Mouse (Mus musculus) lung, embryonic 14.5 days (tissue): ENCODE measurements at regions not wholly inside any gene's neighbourhood (a gene's known extent, or its start where the extent isn't known, plus 50 kb on each side); places are given as distances from the start of the nearest gene placed in this dataset.

ENCODE experiments used
- ATAC-seq: fragments of 200-750 bp; cut with Nextera tagmentation; 2 replicates; pipeline ENCODE4 v1.8.0; 2017; ENCODE audit warnings: mild to moderate bottlenecking, moderate TSS enrichment, moderate library complexity; ENCODE audit not compliant: insufficient read depth
- DNase-seq: peaks from one replicate; pipeline ENCODE4 v3.0.0-alpha.2; 2015
- H3K27ac ChIP-seq: fragments of 300-500 bp; sonication (generic); 2 replicates; pipeline ENCODE4 v1.5.1; 2014; ENCODE audit warnings: low read depth, mild to moderate bottlenecking, moderate library complexity
- H3K27me3 ChIP-seq: fragments of 300-500 bp; sonication (generic); 2 replicates; pipeline ENCODE4 v1.6.1; 2014; ENCODE audit warnings: low read length, control low read depth; ENCODE audit not compliant: insufficient read depth
- H3K36me3 ChIP-seq: fragments of 300-500 bp; sonication (generic); 2 replicates; pipeline ENCODE4 v1.6.1; 2014; ENCODE audit warnings: control low read depth; ENCODE audit not compliant: insufficient read depth
- H3K4me1 ChIP-seq: fragments of 300-500 bp; sonication (generic); 2 replicates; pipeline ENCODE4 v1.6.1; 2014; ENCODE audit warnings: antibody characterized with exemption, control low read depth; ENCODE audit not compliant: insufficient read depth
- H3K4me2 ChIP-seq: fragments of 300-500 bp; sonication (generic); 2 replicates; pipeline ENCODE4 v1.6.1; 2014; ENCODE audit warnings: mild to moderate bottlenecking
- H3K4me3 ChIP-seq: fragments of 300-500 bp; sonication (generic); 2 replicates; pipeline ENCODE4 v1.5.1; 2014; ENCODE audit warnings: low read depth, low read length
- H3K9ac ChIP-seq: fragments of 300-500 bp; sonication (generic); 2 replicates; pipeline ENCODE4 v1.6.1; 2014
- H3K9me3 ChIP-seq: fragments of 300-500 bp; sonication (generic); 2 replicates; pipeline ENCODE4 v1.6.1; 2016; ENCODE audit warnings: low read depth, low read length, control low read depth
- CTCF ChIP-seq: IDR thresholded peaks from 2 replicates; pipeline ENCODE4 v1.5.1; 2016; ENCODE audit warnings: antibody characterized with exemption, low read depth
- WGBS: fragments of 180-500 bp; shearing (Covaris S2); extraction: QIAGEN DNeasy Blood & Tissue Kit; methylation state at CpG from one replicate; pipeline ENCODE4 v1.1.7; 2014; 5-methylcytosine and 5-hydroxymethylcytosine counted together

DNA sequence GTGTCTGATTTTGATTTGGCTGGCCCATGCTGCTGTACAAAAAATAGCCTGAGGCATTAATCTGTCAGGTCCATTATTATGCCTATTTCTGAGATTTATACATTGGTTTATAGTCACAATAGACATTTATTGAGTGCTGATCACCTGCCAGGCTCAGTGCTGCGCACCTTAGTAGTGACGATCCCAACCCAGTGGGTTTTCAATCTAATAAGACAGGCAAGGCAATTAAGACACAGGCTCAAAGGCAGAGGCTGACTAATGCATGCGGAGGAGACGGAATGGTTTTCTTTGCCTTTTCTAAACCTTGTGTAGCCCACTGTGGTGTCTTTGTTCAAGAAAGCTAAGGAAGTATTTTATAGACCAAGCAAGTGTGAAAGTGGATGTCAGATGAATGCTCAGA is 334.0 kb upstream of the Defb41 start:
- no peak for TF ChIP-seq CTCF
- no peaks in the 10 kb centered on the region for H3K27me3 ChIP-seq
- ATAC-seq (no peak), DNase-seq (no peak)
- H3K36me3 ChIP-seq: no peaks in the 10 kb centered on the region
- no peak overlapping the region for H3K9ac ChIP-seq
- H3K4me2 ChIP-seq: no peak overlapping the region
- no peak overlapping the region for H3K4me3 ChIP-seq
- H3K4me1 ChIP-seq: no peaks in the 10 kb centered on the region
- H3K27ac ChIP-seq: no peak overlapping the region
- no peaks in the 10 kb centered on the region for H3K9me3 ChIP-seq
- 83% methylated on average over 4 of the region's 4 CpGs for WGBS

DNA sequence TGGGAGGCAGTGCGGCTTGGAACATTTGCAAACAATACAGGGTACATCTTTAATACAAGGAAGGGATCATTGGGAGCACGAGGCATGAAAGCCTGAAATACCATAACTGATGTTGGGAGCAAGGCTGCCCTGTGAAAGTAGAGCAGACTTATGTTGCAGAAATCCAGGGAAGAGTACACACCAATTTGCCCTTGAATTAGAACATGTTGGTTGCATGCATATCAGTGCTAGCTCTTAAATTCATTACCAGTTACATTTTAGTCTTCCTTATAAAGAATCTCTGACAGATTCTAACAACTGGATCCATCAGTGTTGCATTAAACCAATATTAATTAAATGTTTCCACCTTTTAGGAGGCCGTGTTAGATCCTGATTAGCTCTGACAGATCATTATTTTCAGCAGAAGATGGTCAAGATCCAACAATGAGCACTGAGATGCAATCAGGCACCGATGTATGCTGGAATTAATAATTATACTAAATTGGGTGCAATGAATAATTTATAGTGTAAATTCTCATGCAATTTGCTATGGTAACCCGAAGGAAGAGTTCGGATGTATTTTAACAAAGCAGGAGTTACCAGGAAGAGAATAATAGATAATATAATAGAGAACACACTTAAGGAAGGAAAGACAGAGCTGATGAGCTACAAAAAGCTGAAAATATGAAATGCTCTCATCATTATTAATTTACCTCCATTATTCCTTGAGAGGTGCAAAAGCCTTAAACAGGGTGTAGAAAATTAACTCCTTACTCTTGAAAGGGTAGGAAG is 318.6 kb upstream of the Defb41 start:
- no peaks in the 10 kb centered on the region for H3K4me1 ChIP-seq
- H3K9ac ChIP-seq: no peak overlapping the region
- WGBS: 75% methylated on average over 6 of the region's 6 CpGs
- H3K36me3 ChIP-seq: no peaks in the 10 kb centered on the region
- DNase-seq (no peak), ATAC-seq (no peak)
- H3K27me3 ChIP-seq: no peaks in the 10 kb centered on the region
- H3K27ac ChIP-seq: no peak overlapping the region
- no peak for TF ChIP-seq CTCF
- H3K4me3 ChIP-seq: no peak overlapping the region
- no peaks in the 10 kb centered on the region for H3K9me3 ChIP-seq
- no peak overlapping the region for H3K4me2 ChIP-seq

DNA sequence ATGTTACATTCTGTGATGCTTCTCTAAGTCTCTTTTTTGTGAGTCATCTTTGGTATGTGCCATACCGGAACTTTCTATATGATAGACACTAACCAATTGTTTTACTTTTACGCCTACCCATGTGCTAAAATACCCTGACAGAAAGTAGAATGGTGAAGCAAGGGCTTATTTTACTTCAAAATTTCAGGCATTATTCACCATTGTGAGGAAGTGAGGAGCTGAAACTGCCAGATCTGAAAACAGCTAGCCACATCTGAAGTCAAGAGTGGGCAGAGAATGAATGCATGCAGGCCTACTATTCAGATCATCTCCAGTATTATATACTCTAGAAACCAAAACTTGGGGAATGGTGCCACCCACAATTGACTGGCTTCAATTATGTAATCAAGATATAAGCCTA is 313.7 kb upstream of the Defb41 start:
- Histone ChIP-seq H3K4me1 (no peaks in the 10 kb centered on the region), H3K4me2 (no peak overlapping the region), H3K27me3 (no peaks in the 10 kb centered on the region), H3K36me3 (no peaks in the 10 kb centered on the region), H3K27ac (no peak overlapping the region), H3K9me3 (no peaks in the 10 kb centered on the region), H3K4me3 (no peak overlapping the region), H3K9ac (no peak overlapping the region)
- 86% methylated on average over 2 of the region's 2 CpGs for WGBS
- no peak for TF ChIP-seq CTCF
- no peak for ATAC-seq
- no peak for DNase-seq

DNA sequence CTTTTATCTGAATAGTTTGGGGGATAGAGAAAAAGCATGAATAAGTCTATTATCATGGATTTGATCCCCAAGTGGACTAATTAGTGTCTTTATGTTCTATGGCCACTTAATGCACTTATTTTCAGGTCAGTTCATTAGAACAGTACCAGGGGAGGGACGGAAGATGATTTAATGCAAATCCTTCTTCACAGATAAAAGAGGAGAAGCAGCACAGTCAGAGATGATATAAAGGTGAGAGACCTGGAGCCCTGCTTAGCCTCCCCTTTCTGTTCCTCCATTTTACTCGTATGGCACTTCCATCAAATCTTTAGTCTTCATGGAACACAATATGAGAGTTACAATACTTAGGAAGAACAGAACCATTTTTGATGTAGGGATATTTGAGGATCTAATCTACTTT is 302.1 kb upstream of the Defb41 start:
- H3K36me3 ChIP-seq: no peaks in the 10 kb centered on the region
- H3K4me1 ChIP-seq: no peaks in the 10 kb centered on the region
- H3K27ac ChIP-seq: no peak overlapping the region
- no peak overlapping the region for H3K4me3 ChIP-seq
- 68% methylated on average over 2 of the region's 2 CpGs for WGBS
- H3K9ac ChIP-seq: no peak overlapping the region
- H3K9me3 ChIP-seq: no peaks in the 10 kb centered on the region
- ATAC-seq: no peak
- no peak for TF ChIP-seq CTCF
- no peak overlapping the region for H3K4me2 ChIP-seq
- no peak for DNase-seq
- H3K27me3 ChIP-seq: no peaks in the 10 kb centered on the region

DNA sequence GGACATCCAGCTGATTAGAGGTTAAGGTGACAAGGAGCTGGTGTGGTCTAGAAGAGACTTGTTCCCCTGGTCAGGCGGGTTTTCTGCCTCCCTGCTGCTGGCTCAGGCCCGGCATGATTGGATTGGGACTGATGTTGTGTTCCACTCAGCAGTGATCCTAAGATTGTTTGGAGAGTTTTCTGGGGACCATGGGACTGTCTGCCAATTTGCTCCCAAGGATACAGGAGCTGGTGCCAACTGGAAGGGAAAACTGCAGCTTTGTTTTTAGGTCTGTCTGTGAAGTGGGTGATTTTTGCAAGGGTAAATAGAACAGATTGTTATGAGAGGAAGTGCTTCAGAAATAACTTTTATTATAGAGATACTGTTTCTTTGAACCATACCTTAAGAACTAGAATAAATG is 286.3 kb upstream of the Defb41 start:
- Histone ChIP-seq H3K4me2 (no peak overlapping the region), H3K27me3 (no peaks in the 10 kb centered on the region), H3K9ac (no peak overlapping the region), H3K27ac (no peak overlapping the region), H3K4me1 (no peaks in the 10 kb centered on the region), H3K9me3 (no peaks in the 10 kb centered on the region), H3K4me3 (no peak overlapping the region), H3K36me3 (no peaks in the 10 kb centered on the region)
- 50% methylated on average over 2 of the region's 2 CpGs for WGBS
- TF ChIP-seq CTCF: no peak
- DNase-seq (no peak), ATAC-seq (no peak)

DNA sequence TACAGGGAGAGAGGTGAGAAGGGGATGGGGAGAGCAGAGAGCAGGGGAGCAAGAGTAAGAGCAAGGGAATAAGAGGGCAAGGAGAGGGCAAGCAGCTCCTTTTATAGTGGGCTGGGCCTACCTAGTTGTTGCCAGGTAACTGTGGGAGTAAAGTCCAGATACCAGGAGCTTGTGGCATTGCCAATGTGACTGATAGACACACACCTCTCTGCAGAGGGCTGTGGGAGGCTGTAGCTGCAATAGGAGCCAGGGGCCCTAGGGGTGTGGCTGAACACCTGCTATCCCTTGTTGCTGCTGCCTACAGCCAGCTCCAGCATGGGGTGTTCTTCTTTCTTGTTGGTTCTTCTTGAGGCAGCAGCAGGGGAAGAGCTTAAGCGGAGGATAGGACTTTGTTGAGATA is 266.8 kb upstream of the Defb41 start:
- no peaks in the 10 kb centered on the region for H3K9me3 ChIP-seq
- H3K9ac ChIP-seq: no peak overlapping the region
- 93% methylated on average over 1 of the region's 1 CpGs for WGBS
- no peak overlapping the region for H3K27ac ChIP-seq
- H3K36me3 ChIP-seq: no peaks in the 10 kb centered on the region
- no peaks in the 10 kb centered on the region for H3K27me3 ChIP-seq
- H3K4me1 ChIP-seq: no peaks in the 10 kb centered on the region
- DNase-seq: no peak
- H3K4me2 ChIP-seq: no peak overlapping the region
- H3K4me3 ChIP-seq: no peak overlapping the region
- TF ChIP-seq CTCF: no peak
- no peak for ATAC-seq

DNA sequence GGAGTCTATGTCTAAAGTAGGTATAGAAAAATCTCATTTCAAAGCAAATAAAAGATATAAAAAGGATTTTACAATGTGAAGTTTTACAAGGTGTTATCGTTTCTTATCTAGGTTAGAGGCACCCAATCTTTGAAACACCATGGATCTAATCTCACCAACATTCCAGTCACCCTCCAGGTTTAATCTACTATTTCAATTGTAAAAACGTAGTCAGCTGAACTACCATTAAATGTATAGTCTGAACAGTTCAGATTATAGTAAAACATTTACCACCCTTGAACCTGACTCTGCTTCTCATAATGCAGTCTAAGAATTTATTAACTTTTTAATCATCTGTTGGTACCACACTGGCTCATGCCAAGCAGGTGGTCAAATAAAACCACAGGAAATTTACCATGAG is 259.5 kb upstream of the Defb41 start:
- 63% methylated on average over 2 of the region's 2 CpGs for WGBS
- no peaks in the 10 kb centered on the region for H3K36me3 ChIP-seq
- H3K27ac ChIP-seq: no peak overlapping the region
- no peak overlapping the region for H3K4me3 ChIP-seq
- ATAC-seq (no peak), DNase-seq (no peak)
- H3K4me2 ChIP-seq: no peak overlapping the region
- H3K4me1 ChIP-seq: no peaks in the 10 kb centered on the region
- no peak for TF ChIP-seq CTCF
- H3K9me3 ChIP-seq: no peaks in the 10 kb centered on the region
- no peaks in the 10 kb centered on the region for H3K27me3 ChIP-seq
- H3K9ac ChIP-seq: no peak overlapping the region
